Mouse (Mus musculus): ENCODE data around the gene Polq. TPM values are rescaled to one million over a fixed set of nuclear protein-coding genes. Genes with fewer than 3 reads are reported as not detected.
"Not testable (repeated sequence)": the region's sequence is repeated elsewhere in the genome, so short reads cannot be mapped to it uniquely, and the experiment has no call there.

Gene Polq
- polyA plus RNA-seq, 1 experiment from 2014 or later, result 3.4 TPM

DNA sequence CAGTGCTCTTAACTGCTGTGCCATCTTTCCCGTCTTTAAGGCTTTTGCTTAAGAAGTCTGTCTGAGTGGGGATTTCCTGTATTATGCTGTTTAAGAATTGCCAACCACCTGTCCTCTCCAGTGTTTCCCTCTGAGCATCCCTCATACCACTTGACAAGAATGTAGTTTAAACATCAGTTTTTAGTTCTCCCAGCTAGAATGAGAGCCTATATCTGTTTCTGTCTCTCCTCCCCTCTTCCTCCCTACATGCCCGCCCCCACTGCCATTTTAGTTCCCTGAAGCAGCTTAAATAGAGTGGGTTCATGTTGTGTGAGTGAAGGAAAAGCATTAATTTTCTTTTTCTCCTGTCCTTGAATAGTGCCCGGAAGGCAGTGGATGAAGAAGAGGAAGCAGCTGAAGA is 48.0 kb downstream of the Polq start:
- ATAC-seq (ENCODE audit: low FRiP score, low TSS enrichment), result no peak
- no peaks in the 10 kb centered on the region for H3K27me3 ChIP-seq (ENCODE audit: control insufficient read depth, insufficient read depth, low read length)
- WGBS, result 91% methylated on average over 3 of the region's 3 CpGs

DNA sequence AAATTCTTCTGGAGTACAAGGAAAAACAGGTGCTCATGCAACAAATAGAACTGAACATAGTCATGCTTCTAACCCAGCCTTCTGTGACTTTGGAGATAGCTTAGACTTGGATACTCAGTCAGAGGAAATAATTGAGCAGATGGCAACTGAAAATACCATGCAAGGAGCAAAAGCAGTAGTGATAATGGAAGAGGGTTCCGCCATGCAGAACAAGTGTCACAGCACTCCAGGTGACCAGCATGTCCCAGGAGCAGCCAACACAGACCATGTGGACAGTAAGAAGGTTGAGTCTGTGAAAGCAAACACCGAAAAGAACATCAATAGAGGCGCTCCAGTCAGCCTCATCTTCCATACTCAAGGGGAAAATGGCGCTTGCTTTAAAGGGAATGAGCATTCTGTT is 49.7 kb downstream of the Polq start:
- H3K4me2 ChIP-seq (ENCODE audit: low read length), result no peak overlapping the region
- WGBS, result 96% methylated on average over 4 of the region's 4 CpGs

More for the DNA sequence above, 48.0 kb downstream of the Polq start:
- no peaks in the 10 kb centered on the region for H3K4me1 ChIP-seq (ENCODE audit: control insufficient read depth, insufficient read depth, low read length)
- H3K27ac ChIP-seq (replicated peaks; ENCODE audit: low read depth, low read length), result no peak overlapping the region
- peaks cover 22% of the 10 kb centered on the region for H3K36me3 ChIP-seq (ENCODE audit: control insufficient read depth, insufficient read depth, low read length)
- no peak overlapping the region for H3K9ac ChIP-seq (replicated peaks; ENCODE audit: low read length)
- H3K4me2 ChIP-seq (ENCODE audit: low read length), result no peak overlapping the region
- no peak overlapping the region for H3K4me3 ChIP-seq (replicated peaks; ENCODE audit: low read depth, low read length)
- DNase-seq, result no peak
- H3K9me3 ChIP-seq (ENCODE audit: control insufficient read depth, low read length), result no peaks in the 10 kb centered on the region

DNA sequence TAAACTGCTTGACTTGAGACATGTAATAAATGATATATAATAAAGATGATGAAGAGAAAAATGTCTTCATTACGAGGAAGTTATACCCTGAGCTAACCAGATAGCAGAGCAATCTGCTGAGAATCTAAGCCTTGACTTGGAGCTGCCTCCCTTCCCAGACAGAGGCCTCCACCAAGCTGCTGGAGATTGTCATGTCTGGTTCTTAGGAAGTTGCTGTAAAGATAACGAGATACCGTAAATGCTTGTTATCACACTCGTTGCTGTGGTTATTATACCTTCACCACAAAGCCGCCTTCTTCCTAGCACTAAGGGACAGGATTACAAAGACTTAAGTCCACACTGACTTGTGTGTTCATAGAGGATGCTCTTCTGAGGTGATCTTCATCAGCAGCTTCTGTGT is 60.8 kb downstream of the Polq start:
- H3K9ac ChIP-seq (replicated peaks; ENCODE audit: low read length), result no peak overlapping the region
- WGBS, result 94% methylated on average over 5 of the region's 5 CpGs
- no peaks in the 10 kb centered on the region for H3K4me1 ChIP-seq (ENCODE audit: control insufficient read depth, insufficient read depth, low read length)
- peaks cover 3% of the 10 kb centered on the region; the same call in 1 of the 2 replicates for H3K36me3 ChIP-seq (ENCODE audit: control insufficient read depth, insufficient read depth, low read length)
- no peak overlapping the region for H3K4me2 ChIP-seq (ENCODE audit: low read length)
- DNase-seq (no peak), ATAC-seq (ENCODE audit: low FRiP score, low TSS enrichment) (no peak)
- H3K4me3 ChIP-seq (replicated peaks; ENCODE audit: low read depth, low read length), result no peak overlapping the region
- no peaks in the 10 kb centered on the region for H3K9me3 ChIP-seq (ENCODE audit: control insufficient read depth, low read length)
- H3K27ac ChIP-seq (replicated peaks; ENCODE audit: low read depth, low read length), result no peak overlapping the region
- H3K27me3 ChIP-seq (ENCODE audit: control insufficient read depth, insufficient read depth, low read length), result no peaks in the 10 kb centered on the region

More for the DNA sequence above, 49.7 kb downstream of the Polq start:
- Histone ChIP-seq H3K4me3 (replicated peaks; ENCODE audit: low read depth, low read length) (no peak overlapping the region), H3K27me3 (ENCODE audit: control insufficient read depth, insufficient read depth, low read length) (no peaks in the 10 kb centered on the region), H3K27ac (replicated peaks; ENCODE audit: low read depth, low read length) (no peak overlapping the region), H3K4me1 (ENCODE audit: control insufficient read depth, insufficient read depth, low read length) (no peaks in the 10 kb centered on the region), H3K9me3 (ENCODE audit: control insufficient read depth, low read length) (no peaks in the 10 kb centered on the region), H3K9ac (replicated peaks; ENCODE audit: low read length) (no peak overlapping the region), H3K36me3 (ENCODE audit: control insufficient read depth, insufficient read depth, low read length) (peaks cover 22% of the 10 kb centered on the region)
- DNase-seq, result no peak
- no peak for ATAC-seq (ENCODE audit: low FRiP score, low TSS enrichment)

DNA sequence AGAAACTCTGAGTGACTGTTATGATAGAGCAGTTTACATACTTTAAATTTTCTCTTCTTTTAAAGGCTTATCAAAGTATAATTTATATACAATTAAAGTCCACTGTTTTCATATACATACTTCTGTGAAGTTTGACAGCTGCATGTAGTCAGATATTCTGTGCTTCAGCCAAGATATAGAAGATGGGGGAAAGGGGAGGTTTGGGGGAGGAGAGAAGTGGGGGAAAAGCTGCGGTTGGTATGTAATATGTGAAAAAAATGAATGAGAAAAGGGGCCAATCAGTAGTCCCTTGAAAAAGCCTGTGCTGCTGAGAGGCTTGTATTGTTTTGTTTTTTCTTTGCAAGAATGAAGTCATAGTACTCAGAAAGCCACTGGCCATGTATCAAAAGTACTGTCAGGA is 78.1 kb downstream of the Polq start:
- WGBS, result 78% methylated on average over 1 of the region's 1 CpGs
- DNase-seq, result no peak

DNA sequence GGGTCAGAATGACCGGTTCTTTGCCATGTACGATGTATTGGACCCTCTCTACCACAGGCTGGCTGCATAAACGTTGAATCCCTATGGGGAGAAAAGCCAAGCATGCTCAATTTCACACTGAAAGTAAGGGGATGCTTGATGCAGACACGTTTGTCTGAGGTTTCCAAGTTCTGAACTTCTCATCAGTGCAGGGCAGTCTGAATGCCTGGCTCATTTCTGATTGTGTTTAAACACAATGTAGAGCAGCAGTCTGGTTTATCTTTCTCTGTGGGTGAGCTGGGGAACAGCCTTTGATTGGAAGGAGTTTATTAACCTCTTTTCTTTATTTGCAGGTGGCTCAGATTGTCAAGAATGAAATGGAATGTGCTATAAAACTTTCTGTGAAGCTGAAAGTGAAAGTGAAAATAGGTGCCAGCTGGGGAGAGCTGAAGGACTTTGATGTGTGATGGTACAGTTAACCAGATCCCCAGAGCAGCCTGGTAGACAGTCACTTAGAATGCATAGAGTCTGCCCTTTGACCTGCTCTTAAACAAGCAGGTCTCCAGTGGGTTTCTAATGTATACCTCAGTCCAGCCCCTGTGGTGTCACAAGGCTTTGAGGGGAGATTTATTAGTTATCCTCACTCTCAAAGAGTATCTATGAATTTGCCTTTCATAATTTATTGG is 82.7 kb downstream of the Polq start:
- H3K4me3 ChIP-seq (replicated peaks; ENCODE audit: low read depth, low read length), result no peak overlapping the region
- H3K4me2 ChIP-seq (ENCODE audit: low read length), result no peak overlapping the region
- 83% methylated on average over 4 of the region's 4 CpGs for WGBS
- no peak overlapping the region for H3K27ac ChIP-seq (replicated peaks; ENCODE audit: low read depth, low read length)
- no peaks in the 10 kb centered on the region for H3K27me3 ChIP-seq (ENCODE audit: control insufficient read depth, insufficient read depth, low read length)
- no peak overlapping the region for H3K9ac ChIP-seq (replicated peaks; ENCODE audit: low read length)
- no peaks in the 10 kb centered on the region; the same call in 1 of the 2 replicates for H3K9me3 ChIP-seq (ENCODE audit: control insufficient read depth, low read length)
- H3K4me1 ChIP-seq (ENCODE audit: control insufficient read depth, insufficient read depth, low read length), result no peaks in the 10 kb centered on the region
- 0 out of 2 replicates have a peak, but pooled peaks cover 4% of the 10 kb centered on the region for H3K36me3 ChIP-seq (ENCODE audit: control insufficient read depth, insufficient read depth, low read length)
- peak; percentile 9 for DNase-seq
- ATAC-seq (ENCODE audit: low FRiP score, low TSS enrichment), result no peak

More for the DNA sequence above, 78.1 kb downstream of the Polq start:
- H3K9ac ChIP-seq (replicated peaks; ENCODE audit: low read length), result no peak overlapping the region
- H3K36me3 ChIP-seq (ENCODE audit: control insufficient read depth, insufficient read depth, low read length), result 0 out of 2 replicates have a peak, but pooled peaks cover 4% of the 10 kb centered on the region
- H3K9me3 ChIP-seq (ENCODE audit: control insufficient read depth, low read length), result no peaks in the 10 kb centered on the region
- H3K27me3 ChIP-seq (ENCODE audit: control insufficient read depth, insufficient read depth, low read length), result no peaks in the 10 kb centered on the region
- no peak overlapping the region for H3K4me3 ChIP-seq (replicated peaks; ENCODE audit: low read depth, low read length)
- H3K27ac ChIP-seq (replicated peaks; ENCODE audit: low read depth, low read length), result no peak overlapping the region
- no peak overlapping the region for H3K4me2 ChIP-seq (ENCODE audit: low read length)
- no peaks in the 10 kb centered on the region for H3K4me1 ChIP-seq (ENCODE audit: control insufficient read depth, insufficient read depth, low read length)
- no peak for ATAC-seq (ENCODE audit: low FRiP score, low TSS enrichment)

DNA sequence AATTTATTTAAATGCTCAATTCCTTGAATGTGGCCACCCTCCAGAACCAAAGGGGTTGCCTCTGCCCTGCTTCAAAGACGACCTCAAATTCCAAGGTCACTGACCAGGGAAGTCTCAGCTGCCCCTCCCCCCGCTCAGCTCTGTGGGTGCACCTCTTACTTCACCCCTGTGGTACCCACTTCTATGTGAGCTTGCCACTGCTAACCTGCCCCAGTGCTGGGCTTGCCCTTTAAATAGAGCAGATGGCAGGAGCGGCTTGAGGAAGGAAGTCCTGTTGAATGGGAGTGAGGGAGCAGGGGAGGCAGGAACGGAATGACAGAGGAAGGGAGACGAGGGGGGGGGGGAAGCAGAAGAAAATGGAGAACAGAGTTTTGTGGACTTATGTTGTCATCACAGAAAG is 97.2 kb downstream of the Polq start:
- no peak overlapping the region for H3K4me3 ChIP-seq (replicated peaks; ENCODE audit: low read depth, low read length)
- 38% methylated on average over 5 of the region's 5 CpGs for WGBS
- no peak overlapping the region for H3K4me2 ChIP-seq (ENCODE audit: low read length)
- DNase-seq, result no peak
- no peak overlapping the region for H3K9ac ChIP-seq (replicated peaks; ENCODE audit: low read length)
- no peak for ATAC-seq (ENCODE audit: low FRiP score, low TSS enrichment)
- H3K36me3 ChIP-seq (ENCODE audit: control insufficient read depth, insufficient read depth, low read length), result no peaks in the 10 kb centered on the region
- no peaks in the 10 kb centered on the region for H3K9me3 ChIP-seq (ENCODE audit: control insufficient read depth, low read length)
- H3K27ac ChIP-seq (replicated peaks; ENCODE audit: low read depth, low read length), result no peak overlapping the region
- H3K4me1 ChIP-seq (ENCODE audit: control insufficient read depth, insufficient read depth, low read length), result no peaks in the 10 kb centered on the region
- H3K27me3 ChIP-seq (ENCODE audit: control insufficient read depth, insufficient read depth, low read length), result no peaks in the 10 kb centered on the region

DNA sequence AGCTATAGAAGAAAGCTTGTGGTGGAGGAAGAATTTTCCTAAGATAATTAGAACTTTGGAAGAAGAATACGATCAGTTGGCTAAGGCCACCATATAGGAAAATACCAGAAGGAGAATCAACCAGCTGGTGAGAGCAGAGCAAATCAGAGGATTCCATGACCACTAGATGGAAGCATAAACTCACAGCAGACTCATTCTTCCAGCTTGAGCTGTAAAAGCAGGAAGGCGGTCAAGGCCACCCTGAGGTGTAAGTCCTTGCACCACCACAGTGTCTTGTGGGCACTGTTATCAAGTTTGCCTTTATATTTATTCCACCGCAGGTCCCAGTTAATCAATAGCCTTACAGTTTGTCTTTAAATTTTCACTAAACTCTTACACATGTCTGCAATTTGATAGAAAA is 97.7 kb downstream of the Polq start:
- Histone ChIP-seq H3K27ac (replicated peaks; ENCODE audit: low read depth, low read length) (no peak overlapping the region), H3K9ac (replicated peaks; ENCODE audit: low read length) (no peak overlapping the region), H3K4me1 (ENCODE audit: control insufficient read depth, insufficient read depth, low read length) (no peaks in the 10 kb centered on the region), H3K9me3 (ENCODE audit: control insufficient read depth, low read length) (no peaks in the 10 kb centered on the region), H3K4me2 (ENCODE audit: low read length) (no peak overlapping the region), H3K27me3 (ENCODE audit: control insufficient read depth, insufficient read depth, low read length) (no peaks in the 10 kb centered on the region), H3K36me3 (ENCODE audit: control insufficient read depth, insufficient read depth, low read length) (no peaks in the 10 kb centered on the region), H3K4me3 (replicated peaks; ENCODE audit: low read depth, low read length) (no peak overlapping the region)
- 32% methylated on average over 3 of the region's 3 CpGs for WGBS
- DNase-seq (peak; percentile 89), ATAC-seq (ENCODE audit: low FRiP score, low TSS enrichment) (peak; percentile 75)

DNA sequence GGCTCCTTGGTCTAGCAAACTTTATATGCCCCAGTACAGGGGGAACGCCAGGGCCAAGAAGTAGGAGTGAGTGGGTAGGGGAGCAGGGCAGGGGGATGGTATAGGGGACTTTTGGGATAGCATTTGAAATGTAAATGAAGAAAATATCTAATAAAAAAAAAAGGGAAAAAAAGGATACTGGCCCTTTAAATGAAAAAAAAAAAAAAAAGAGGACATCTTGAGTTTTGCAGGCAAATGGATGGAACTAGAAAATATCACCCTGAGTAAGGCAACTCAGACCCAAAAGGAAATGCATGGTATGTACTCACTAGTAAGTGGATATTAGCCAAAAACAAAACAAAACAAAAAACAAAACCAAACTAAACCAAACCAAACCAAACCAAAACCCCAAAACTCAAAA is 113.6 kb downstream of the Polq start:
- H3K4me3 ChIP-seq (replicated peaks; ENCODE audit: low read depth, low read length); H3K36me3 ChIP-seq (ENCODE audit: control insufficient read depth, insufficient read depth, low read length); H3K9me3 ChIP-seq (ENCODE audit: control insufficient read depth, low read length); H3K9ac ChIP-seq (replicated peaks; ENCODE audit: low read length); DNase-seq; ATAC-seq (ENCODE audit: low FRiP score, low TSS enrichment); H3K27ac ChIP-seq (replicated peaks; ENCODE audit: low read depth, low read length); H3K4me1 ChIP-seq (ENCODE audit: control insufficient read depth, insufficient read depth, low read length); H3K4me2 ChIP-seq (ENCODE audit: low read length); H3K27me3 ChIP-seq (ENCODE audit: control insufficient read depth, insufficient read depth, low read length): not testable (repeated sequence)
- 88% methylated on average over 1 of the region's 1 CpGs for WGBS

Measured in midbrain, embryonic 14.5 days (tissue).